Comparison of ENCODE assay signal across 10 mouse cellular contexts in genomic region chr5:130950421-130950820, GRCm38 (mm10).
A peak's percentile ranks its signal among the peaks of the same experiment; 100 is the strongest.
DNase-seq lines count a peak whose midpoint lies in the region; ATAC-seq lines count a peak whose summit lies in the region.
"Had no signal": no experiment of that assay in that cellular context is flagged by ENCODE, and none has a peak within 500 bp of the region (broad histone marks: within the 10 kb centered on the region; RNA-seq: fewer than 3 reads in every experiment).

No protein-coding gene starts in this region.

- H3K4me1 ChIP-seq in kidney, embryonic 16.5 days (ENCODE audit: insufficient read depth, low read length): 0 out of 2 replicates have a peak, but pooled peaks cover 3% of the 10 kb centered on the region
- H3K4me1 ChIP-seq in limb, embryonic 12.5 days (replicated peaks): peaks cover 5% of the 10 kb centered on the region
- H3K4me1 ChIP-seq: liver, embryonic 12.5 days had no signal

- H3K4me2 ChIP-seq in kidney, embryonic 16.5 days (replicated peaks; ENCODE audit: low read depth, low read length): no peak overlapping the region
- H3K4me2 ChIP-seq in limb, embryonic 12.5 days: no peak overlapping the region
- H3K4me2 ChIP-seq: liver, embryonic 12.5 days had no signal

- ATAC-seq in kidney, embryonic 16.5 days (ENCODE audit: low FRiP score, low TSS enrichment): peak; percentile 35; the same call in 1 of the 2 replicates
- no peak for ATAC-seq in limb, embryonic 12.5 days (ENCODE audit: insufficient number of reproducible peaks, insufficient read depth, low FRiP score, low TSS enrichment, low read depth)
- ATAC-seq: liver, embryonic 12.5 days had no signal

- no peak overlapping the region for H3K9ac ChIP-seq in kidney, embryonic 16.5 days (replicated peaks; ENCODE audit: low read length)
- H3K9ac ChIP-seq in limb, embryonic 12.5 days (replicated peaks): no peak overlapping the region
- H3K9ac ChIP-seq: liver, embryonic 12.5 days had no signal

- H3K27ac ChIP-seq in kidney, embryonic 16.5 days (ENCODE audit: low read length): no peak overlapping the region
- H3K27ac ChIP-seq in limb, embryonic 12.5 days: peak overlapping the region; percentile 46; the same call in 1 of the 2 replicates
- H3K27ac ChIP-seq: liver, embryonic 12.5 days; macrophage had no signal

- no peaks in the 10 kb centered on the region for H3K27me3 ChIP-seq in kidney, embryonic 16.5 days (ENCODE audit: insufficient read depth, low read length)
- no peaks in the 10 kb centered on the region for H3K27me3 ChIP-seq in limb, embryonic 12.5 days
- H3K27me3 ChIP-seq: liver, embryonic 12.5 days had no signal

- 38% methylated on average over 4 of the region's 4 CpGs for WGBS in kidney, embryonic 16.5 days
- 14% methylated on average over 4 of the region's 4 CpGs for WGBS in limb, embryonic 12.5 days

- no peak overlapping the region for H3K4me3 ChIP-seq in kidney, embryonic 16.5 days (ENCODE audit: low read length)
- no peak overlapping the region for H3K4me3 ChIP-seq in limb, embryonic 12.5 days (replicated peaks)
- H3K4me3 ChIP-seq: liver, embryonic 12.5 days had no signal

- H3K36me3 ChIP-seq in kidney, embryonic 16.5 days (ENCODE audit: insufficient read depth, low read length): no peaks in the 10 kb centered on the region
- H3K36me3 ChIP-seq in limb, embryonic 12.5 days: no peaks in the 10 kb centered on the region
- H3K36me3 ChIP-seq: liver, embryonic 12.5 days had no signal

- DNase-seq in kidney, postnatal 25 days: no peak
- peak; percentile 34 for DNase-seq in adrenal gland, postnatal 10 days
- peak; percentile 62 for DNase-seq in embryo, embryonic 10.5 days (ENCODE audit: low spot score)
- DNase-seq in thymus, adult 18-20 months: no peak
- no peak for DNase-seq in natural killer cell, adult 2 months (ENCODE audit: low spot score in 2 of 2)
- no peak for DNase-seq in layer of hippocampus, adult 8-10 months (ENCODE audit: low spot score in 2 of 2)

- peaks cover 9% of the 10 kb centered on the region; the same call in 1 of the 2 replicates for H3K9me3 ChIP-seq in kidney, embryonic 16.5 days (ENCODE audit: low read length)
- 0 out of 2 replicates have a peak, but pooled peaks cover 11% of the 10 kb centered on the region for H3K9me3 ChIP-seq in limb, embryonic 12.5 days

Comparison
In these comparisons a context has a peak if more than half of its experiments do, and no peak if none do; other contexts are left out.
1. DNase-seq: peak in adrenal gland, postnatal 10 days (single experiment) and embryo, embryonic 10.5 days (single experiment); none in kidney, postnatal 25 days (0 of 2), thymus, adult 18-20 months (0 of 2), natural killer cell, adult 2 months (0 of 2) and layer of hippocampus, adult 8-10 months (0 of 2).